Mouse (Mus musculus): ENCODE data around the gene Naa16. TPM values are rescaled to one million over a fixed set of nuclear protein-coding genes. Genes with fewer than 3 reads are reported as not detected.
"Not testable (repeated sequence)": the region's sequence is repeated elsewhere in the genome, so short reads cannot be mapped to it uniquely, and the experiment has no call there.

Gene Naa16
- 10 to 100 TPM; 12.9 to 16.9 TPM for total RNA-seq (2021)
- long read RNA-seq, experiment 1, full-length matches to known transcripts, result 1 of 8 reads
- long read RNA-seq, experiment 1, partial matches to known transcripts, result 1 of 8 reads
- long read RNA-seq, experiment 1, other reads (novel, unspliced or antisense), result 6 of 8 reads
- long read RNA-seq, experiment 2, full-length matches to known transcripts, result 1 of 4 reads
- long read RNA-seq, experiment 2, partial matches to known transcripts, result 1 of 4 reads
- long read RNA-seq, experiment 2, other reads (novel, unspliced or antisense), result 2 of 4 reads

- peak; percentile 93 to 95 for DNase-seq (ENCODE audit: low spot score in 2 of 2)
Measured at GRCm38 (mm10) chr14:79390265-79390926, at the start of gene Naa16. Gene Naa16 (minus strand): TSS chr14:79390778.

- no peak for DNase-seq (ENCODE audit: low spot score in 2 of 2)
Measured at GRCm38 (mm10) chr14:79434068-79434467, 43.5 kb upstream of the Naa16 start.

- DNase-seq (ENCODE audit: low spot score in 2 of 2), result not testable (repeated sequence)
Measured at GRCm38 (mm10) chr14:79426730-79427365, 36.3 kb upstream of the Naa16 start.

- DNase-seq (ENCODE audit: low spot score in 2 of 2), result peak; percentile 92
Measured at GRCm38 (mm10) chr14:79425979-79426729, 35.6 kb upstream of the Naa16 start, which contains the start of gene Kbtbd7. Gene Kbtbd7 (plus strand): TSS chr14:79426511.

GRCm38 (mm10) chr14:79420083-79420685, 29.6 kb upstream of the Naa16 start:
- DNase-seq (ENCODE audit: low spot score in 2 of 2), result no peak

GRCm38 (mm10) chr14:79413121-79413520, 22.5 kb upstream of the Naa16 start:
- DNase-seq (ENCODE audit: low spot score in 2 of 2), result no peak

- no peak for DNase-seq (ENCODE audit: low spot score in 2 of 2)
Measured at GRCm38 (mm10) chr14:79410662-79411061, 20.1 kb upstream of the Naa16 start.

GRCm38 (mm10) chr14:79409278-79409830, 18.8 kb upstream of the Naa16 start:
- no peak for DNase-seq (ENCODE audit: low spot score in 2 of 2)

- no peak for DNase-seq (ENCODE audit: low spot score in 2 of 2)
Measured at GRCm38 (mm10) chr14:79407641-79408040, 17.1 kb upstream of the Naa16 start.

- DNase-seq (ENCODE audit: low spot score in 2 of 2), result peak; percentile 66 to 71
Measured at GRCm38 (mm10) chr14:79397321-79398122, 6.9 kb upstream of the Naa16 start, which contains the start of gene Mtrf1. Gene Mtrf1 (plus strand): TSS chr14:79397772.

- no peak for DNase-seq (ENCODE audit: low spot score in 2 of 2)
Measured at GRCm38 (mm10) chr14:79394564-79394963, 4.0 kb upstream of the Naa16 start.

GRCm38 (mm10) chr14:79393289-79393688, 2.7 kb upstream of the Naa16 start:
- no peak for DNase-seq (ENCODE audit: low spot score in 2 of 2)

- DNase-seq (ENCODE audit: low spot score in 2 of 2), result no peak
Measured at GRCm38 (mm10) chr14:79389438-79390264, 927 bp downstream of the Naa16 start.

- DNase-seq (ENCODE audit: low spot score in 2 of 2), result no peak
Measured at GRCm38 (mm10) chr14:79388304-79388703, 2.3 kb downstream of the Naa16 start.

GRCm38 (mm10) chr14:79383120-79383519, 7.5 kb downstream of the Naa16 start:
- DNase-seq (ENCODE audit: low spot score in 2 of 2), result no peak

- no peak for DNase-seq (ENCODE audit: low spot score in 2 of 2)
Measured at GRCm38 (mm10) chr14:79377041-79377440, 13.5 kb downstream of the Naa16 start.

- no peak for DNase-seq (ENCODE audit: low spot score in 2 of 2)
Measured at GRCm38 (mm10) chr14:79358055-79358454, 32.5 kb downstream of the Naa16 start.

- no peak for DNase-seq (ENCODE audit: low spot score in 2 of 2)
Measured at GRCm38 (mm10) chr14:79346384-79346783, 44.2 kb downstream of the Naa16 start.

- DNase-seq (ENCODE audit: low spot score in 2 of 2), result no peak
Measured at GRCm38 (mm10) chr14:79335613-79336012, 55.0 kb downstream of the Naa16 start.
